Mouse (Mus musculus): ENCODE data around the gene Csrnp2. TPM values are rescaled to one million over a fixed set of nuclear protein-coding genes. Genes with fewer than 3 reads are reported as not detected.

The Csrnp2 gene
- polyA plus RNA-seq, 1 experiment from 2014 or later: 10.2 TPM

- Histone ChIP-seq H3K27ac (ENCODE audit: low read depth, low read length) (no peak overlapping the region), H3K9ac (ENCODE audit: low read depth, low read length) (no peak overlapping the region), H3K4me2 (no peak overlapping the region), H3K36me3 (ENCODE audit: control insufficient read depth, insufficient read depth, low read length) (no peaks in the 10 kb centered on the region), H3K4me3 (ENCODE audit: low read depth, low read length) (no peak overlapping the region), H3K4me1 (ENCODE audit: control insufficient read depth, insufficient read depth, low read length) (no peaks in the 10 kb centered on the region), H3K27me3 (ENCODE audit: control insufficient read depth, insufficient read depth, low read length) (no peaks in the 10 kb centered on the region), H3K9me3 (replicated peaks; ENCODE audit: control insufficient read depth, low read length) (no peaks in the 10 kb centered on the region)
- 71% methylated on average over 10 of the region's 10 CpGs for WGBS (ENCODE audit: insufficient replicate concordance)
- ATAC-seq (replicated peaks; ENCODE audit: insufficient number of reproducible peaks, low FRiP score, low TSS enrichment): no peak
These were observed 58.8 kb downstream of the Csrnp2 start for GRCm38 (mm10) chr15:100436518-100436917.

- ATAC-seq (replicated peaks; ENCODE audit: insufficient number of reproducible peaks, low FRiP score, low TSS enrichment): no peak
- Histone ChIP-seq H3K9me3 (replicated peaks; ENCODE audit: control insufficient read depth, low read length) (no peaks in the 10 kb centered on the region), H3K9ac (ENCODE audit: low read depth, low read length) (no peak overlapping the region), H3K4me3 (ENCODE audit: low read depth, low read length) (no peak overlapping the region), H3K4me1 (ENCODE audit: control insufficient read depth, insufficient read depth, low read length) (no peaks in the 10 kb centered on the region), H3K27ac (ENCODE audit: low read depth, low read length) (no peak overlapping the region), H3K4me2 (no peak overlapping the region), H3K36me3 (ENCODE audit: control insufficient read depth, insufficient read depth, low read length) (no peaks in the 10 kb centered on the region), H3K27me3 (ENCODE audit: control insufficient read depth, insufficient read depth, low read length) (no peaks in the 10 kb centered on the region)
- 54% methylated on average over 4 of the region's 4 CpGs for WGBS (ENCODE audit: insufficient replicate concordance)
These were observed 59.2 kb downstream of the Csrnp2 start for GRCm38 (mm10) chr15:100436112-100436511.

GRCm38 (mm10) chr15:100433234-100433633 lies 62.1 kb downstream of the Csrnp2 start:
- ATAC-seq (replicated peaks; ENCODE audit: insufficient number of reproducible peaks, low FRiP score, low TSS enrichment): no peak

GRCm38 (mm10) chr15:100429959-100430565 lies 65.2 kb downstream of the Csrnp2 start:
- no peak for ATAC-seq (replicated peaks; ENCODE audit: insufficient number of reproducible peaks, low FRiP score, low TSS enrichment)
- H3K9me3 ChIP-seq (replicated peaks; ENCODE audit: control insufficient read depth, low read length): no peaks in the 10 kb centered on the region
- no peaks in the 10 kb centered on the region for H3K36me3 ChIP-seq (ENCODE audit: control insufficient read depth, insufficient read depth, low read length)
- 68% methylated on average over 11 of the region's 11 CpGs for WGBS (ENCODE audit: insufficient replicate concordance)
- no peak overlapping the region for H3K4me2 ChIP-seq
- peaks cover 3% of the 10 kb centered on the region; the same call in 1 of the 2 replicates for H3K27me3 ChIP-seq (ENCODE audit: control insufficient read depth, insufficient read depth, low read length)
- H3K4me1 ChIP-seq (ENCODE audit: control insufficient read depth, insufficient read depth, low read length): no peaks in the 10 kb centered on the region
- no peak overlapping the region for H3K4me3 ChIP-seq (ENCODE audit: low read depth, low read length)
- H3K9ac ChIP-seq (ENCODE audit: low read depth, low read length): no peak overlapping the region
- no peak overlapping the region for H3K27ac ChIP-seq (ENCODE audit: low read depth, low read length)

More at GRCm38 (mm10) chr15:100433234-100433633, 62.1 kb downstream of the Csrnp2 start:
- Histone ChIP-seq H3K9ac (ENCODE audit: low read depth, low read length) (no peak overlapping the region), H3K27me3 (ENCODE audit: control insufficient read depth, insufficient read depth, low read length) (no peaks in the 10 kb centered on the region), H3K4me3 (ENCODE audit: low read depth, low read length) (no peak overlapping the region), H3K4me2 (no peak overlapping the region), H3K4me1 (ENCODE audit: control insufficient read depth, insufficient read depth, low read length) (no peaks in the 10 kb centered on the region), H3K27ac (ENCODE audit: low read depth, low read length) (no peak overlapping the region), H3K36me3 (ENCODE audit: control insufficient read depth, insufficient read depth, low read length) (no peaks in the 10 kb centered on the region), H3K9me3 (replicated peaks; ENCODE audit: control insufficient read depth, low read length) (no peaks in the 10 kb centered on the region)
- WGBS (ENCODE audit: insufficient replicate concordance): 52% methylated on average over 4 of the region's 4 CpGs

Other genes starting within 250 kb of the Csrnp2 start
- gene Tmprss12, start 214.7 kb downstream of the Csrnp2 start, polyA plus RNA-seq (2014; fragmentation: Nextera tagmentation; extraction: Ambion mirVana): not detected in 2 replicates
- 2.5 and 2.7 TPM in 2 replicates for gene Mettl7a1, start 191.3 kb downstream of the Csrnp2 start, polyA plus RNA-seq (2014; fragmentation: Nextera tagmentation; extraction: Ambion mirVana)
- gene Mettl7a3, start 160.6 kb downstream of the Csrnp2 start, polyA plus RNA-seq (2014; fragmentation: Nextera tagmentation; extraction: Ambion mirVana): not detected in 2 replicates
- gene Methig1, start 142.3 kb downstream of the Csrnp2 start, polyA plus RNA-seq (2014; fragmentation: Nextera tagmentation; extraction: Ambion mirVana): not detected in 2 replicates
- gene Mettl7a2, start 142.3 kb downstream of the Csrnp2 start, polyA plus RNA-seq (2014; fragmentation: Nextera tagmentation; extraction: Ambion mirVana): not detected in 2 replicates
- not detected in 2 replicates for gene Higd1c, start 130.9 kb downstream of the Csrnp2 start, polyA plus RNA-seq (2014; fragmentation: Nextera tagmentation; extraction: Ambion mirVana)
- gene Gm5475, start 73.3 kb downstream of the Csrnp2 start, polyA plus RNA-seq (2014; fragmentation: Nextera tagmentation; extraction: Ambion mirVana): not detected in 2 replicates
- gene Slc11a2, start 70.4 kb downstream of the Csrnp2 start, polyA plus RNA-seq (2014; fragmentation: Nextera tagmentation; extraction: Ambion mirVana): 14.9 and 15.5 TPM in 2 replicates
- 19.0 and 19.3 TPM in 2 replicates for gene Letmd1, start 26.5 kb downstream of the Csrnp2 start, polyA plus RNA-seq (2014; fragmentation: Nextera tagmentation; extraction: Ambion mirVana)
- gene Tfcp2, start 56.5 kb upstream of the Csrnp2 start, polyA plus RNA-seq (2014; fragmentation: Nextera tagmentation; extraction: Ambion mirVana): 15.4 and 18.9 TPM in 2 replicates
- gene Pou6f1, start 104.5 kb upstream of the Csrnp2 start, polyA plus RNA-seq (2014; fragmentation: Nextera tagmentation; extraction: Ambion mirVana): 2.3 and 3.1 TPM in 2 replicates
- gene Dazap2, start 119.9 kb upstream of the Csrnp2 start, polyA plus RNA-seq (2014; fragmentation: Nextera tagmentation; extraction: Ambion mirVana): 219 and 233 TPM in 2 replicates
- gene Smagp, start 141.5 kb upstream of the Csrnp2 start, polyA plus RNA-seq (2014; fragmentation: Nextera tagmentation; extraction: Ambion mirVana): 12.2 and 15.3 TPM in 2 replicates
- 6.3 and 6.6 TPM in 2 replicates for gene Bin2, start 174.1 kb upstream of the Csrnp2 start, polyA plus RNA-seq (2014; fragmentation: Nextera tagmentation; extraction: Ambion mirVana)
- 1.6 and 2.2 TPM in 2 replicates for gene Cela1, start 192.4 kb upstream of the Csrnp2 start, polyA plus RNA-seq (2014; fragmentation: Nextera tagmentation; extraction: Ambion mirVana)
- 0.11 and 0.17 TPM in 2 replicates for gene Galnt6, start 233.9 kb upstream of the Csrnp2 start, polyA plus RNA-seq (2014; fragmentation: Nextera tagmentation; extraction: Ambion mirVana)